Mouse (Mus musculus): ENCODE data around the gene Spsb1. TPM values are rescaled to one million over a fixed set of nuclear protein-coding genes. Genes with fewer than 3 reads are reported as not detected.

The Spsb1 gene
- polyA plus RNA-seq, 1 experiment from 2014 or later, result 19.9 TPM

DNA sequence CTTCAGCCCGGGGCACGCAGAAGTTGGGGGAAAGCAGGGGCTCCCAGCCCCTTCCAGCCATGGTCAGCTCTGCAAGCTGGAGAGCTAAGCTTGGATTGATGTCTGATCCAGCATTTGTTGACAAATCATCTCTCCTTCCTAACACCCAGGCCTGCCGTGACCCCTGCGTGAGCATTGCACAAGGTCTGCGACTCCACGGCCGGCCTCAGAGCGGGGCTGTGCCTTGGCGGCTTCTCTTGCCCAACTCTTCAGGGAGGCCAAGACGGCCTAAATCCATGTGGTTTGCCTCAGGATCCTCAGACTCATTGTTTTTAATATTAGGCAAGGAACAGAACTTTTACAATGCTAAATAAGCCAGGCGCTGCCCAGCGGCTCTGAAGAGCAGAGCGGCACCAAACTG lies 3.6 kb downstream of the Spsb1 start:
- Histone ChIP-seq H3K36me3 (ENCODE audit: control insufficient read depth, insufficient read depth, low read length) (no peaks in the 10 kb centered on the region), H3K4me3 (ENCODE audit: low read depth, low read length) (no peak overlapping the region), H3K4me1 (replicated peaks; ENCODE audit: control insufficient read depth, insufficient read depth, low read length) (peaks cover 19% of the 10 kb centered on the region), H3K9ac (ENCODE audit: low read length) (no peak overlapping the region), H3K9me3 (ENCODE audit: control insufficient read depth, low read length) (no peaks in the 10 kb centered on the region), H3K27ac (ENCODE audit: low read depth) (no peak overlapping the region), H3K27me3 (replicated peaks; ENCODE audit: control insufficient read depth, insufficient read depth, low read length) (peaks cover 7% of the 10 kb centered on the region), H3K4me2 (ENCODE audit: low read length) (no peak overlapping the region)
- DNase-seq (ENCODE audit: low spot score) (no peak), ATAC-seq (replicated peaks; ENCODE audit: low FRiP score, low TSS enrichment, low read depth) (no peak)
- WGBS, result 77% methylated on average over 13 of the region's 13 CpGs

DNA sequence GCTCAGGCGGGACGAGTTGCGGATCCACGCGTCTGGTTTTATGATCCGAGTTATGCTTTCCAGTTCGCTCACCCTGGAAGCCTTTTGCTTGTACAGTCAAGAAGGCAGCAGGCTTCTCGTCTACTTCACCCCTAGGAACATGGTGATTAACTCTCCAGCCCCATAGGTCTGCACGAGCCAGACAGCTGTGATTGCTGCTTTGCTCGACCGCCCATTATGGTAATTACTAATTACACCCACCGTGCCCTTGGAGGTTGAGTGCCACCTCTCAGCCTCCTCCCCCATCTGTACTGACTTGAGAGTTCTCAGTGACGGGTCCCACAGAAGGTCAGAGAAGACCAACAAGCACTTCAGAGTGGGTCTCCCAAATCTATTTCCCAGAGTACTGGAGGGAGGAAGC lies 5.2 kb downstream of the Spsb1 start:
- H3K4me3 ChIP-seq (ENCODE audit: low read depth, low read length), result no peak overlapping the region
- WGBS, result 71% methylated on average over 13 of the region's 13 CpGs
- H3K9me3 ChIP-seq (ENCODE audit: control insufficient read depth, low read length), result no peaks in the 10 kb centered on the region
- ATAC-seq (replicated peaks; ENCODE audit: low FRiP score, low TSS enrichment, low read depth), result no peak
- no peak overlapping the region for H3K4me2 ChIP-seq (ENCODE audit: low read length)
- no peak overlapping the region for H3K9ac ChIP-seq (ENCODE audit: low read length)
- H3K27me3 ChIP-seq (replicated peaks; ENCODE audit: control insufficient read depth, insufficient read depth, low read length), result no peaks in the 10 kb centered on the region
- H3K4me1 ChIP-seq (replicated peaks; ENCODE audit: control insufficient read depth, insufficient read depth, low read length), result peaks cover 26% of the 10 kb centered on the region
- H3K36me3 ChIP-seq (ENCODE audit: control insufficient read depth, insufficient read depth, low read length), result no peaks in the 10 kb centered on the region
- no peak for DNase-seq (ENCODE audit: low spot score)
- H3K27ac ChIP-seq (ENCODE audit: low read depth), result no peak overlapping the region

DNA sequence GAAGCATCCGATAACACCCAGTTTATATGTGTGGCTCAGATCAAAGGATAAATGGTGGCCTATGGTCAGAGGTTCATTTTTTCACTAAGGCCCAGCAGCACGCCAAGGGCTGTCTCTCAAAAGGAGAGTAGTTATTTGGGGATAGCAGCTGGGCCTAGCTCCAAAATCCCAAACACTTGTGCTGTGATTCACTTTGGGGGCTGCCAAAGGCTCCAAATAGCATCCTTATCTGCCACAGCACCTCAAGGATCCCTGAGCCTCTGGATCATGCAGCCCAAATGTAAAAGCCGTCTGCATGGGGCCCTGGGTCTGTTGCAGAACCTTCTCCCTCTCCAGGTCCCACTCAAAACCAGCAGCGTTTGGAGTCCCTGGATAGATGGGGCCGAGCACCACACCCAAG lies 6.7 kb downstream of the Spsb1 start:
- no peak overlapping the region for H3K4me3 ChIP-seq (ENCODE audit: low read depth, low read length)

DNA sequence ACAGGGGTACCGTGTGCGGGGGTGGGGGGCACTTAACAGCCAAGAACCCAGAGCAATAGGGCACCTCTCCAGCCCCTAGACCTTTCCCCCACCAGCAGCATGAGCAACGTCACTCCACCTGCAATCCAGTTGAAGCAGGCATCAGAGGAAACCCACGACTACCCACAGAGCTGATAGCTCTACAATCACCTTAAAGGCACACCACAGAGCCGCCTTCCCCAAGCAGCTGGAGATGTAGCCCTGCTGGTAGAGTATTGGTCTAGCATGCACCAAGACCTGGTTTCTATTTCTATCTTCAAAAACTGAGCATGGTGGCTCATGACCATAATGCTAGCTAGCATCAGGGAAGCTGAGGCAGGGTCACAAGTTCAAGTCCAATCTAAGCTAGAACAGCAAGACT lies 7.4 kb downstream of the Spsb1 start:
- no peak overlapping the region for H3K4me2 ChIP-seq (ENCODE audit: low read length)
- no peaks in the 10 kb centered on the region for H3K27me3 ChIP-seq (replicated peaks; ENCODE audit: control insufficient read depth, insufficient read depth, low read length)
- DNase-seq (ENCODE audit: low spot score), result no peak
- no peak for ATAC-seq (replicated peaks; ENCODE audit: low FRiP score, low TSS enrichment, low read depth)
- H3K27ac ChIP-seq (ENCODE audit: low read depth), result no peak overlapping the region
- H3K4me3 ChIP-seq (ENCODE audit: low read depth, low read length), result no peak overlapping the region
- 84% methylated on average over 5 of the region's 5 CpGs for WGBS
- no peaks in the 10 kb centered on the region for H3K9me3 ChIP-seq (ENCODE audit: control insufficient read depth, low read length)
- peaks cover 41% of the 10 kb centered on the region for H3K4me1 ChIP-seq (replicated peaks; ENCODE audit: control insufficient read depth, insufficient read depth, low read length)
- H3K9ac ChIP-seq (ENCODE audit: low read length), result no peak overlapping the region
- no peaks in the 10 kb centered on the region for H3K36me3 ChIP-seq (ENCODE audit: control insufficient read depth, insufficient read depth, low read length)

More for the DNA sequence above, 6.7 kb downstream of the Spsb1 start:
- Histone ChIP-seq H3K36me3 (ENCODE audit: control insufficient read depth, insufficient read depth, low read length) (no peaks in the 10 kb centered on the region), H3K4me2 (ENCODE audit: low read length) (no peak overlapping the region), H3K9me3 (ENCODE audit: control insufficient read depth, low read length) (no peaks in the 10 kb centered on the region), H3K27me3 (replicated peaks; ENCODE audit: control insufficient read depth, insufficient read depth, low read length) (no peaks in the 10 kb centered on the region), H3K27ac (ENCODE audit: low read depth) (no peak overlapping the region), H3K4me1 (replicated peaks; ENCODE audit: control insufficient read depth, insufficient read depth, low read length) (peaks cover 42% of the 10 kb centered on the region), H3K9ac (ENCODE audit: low read length) (no peak overlapping the region)
- WGBS, result 72% methylated on average over 5 of the region's 5 CpGs
- DNase-seq (ENCODE audit: low spot score) (no peak), ATAC-seq (replicated peaks; ENCODE audit: low FRiP score, low TSS enrichment, low read depth) (no peak)

DNA sequence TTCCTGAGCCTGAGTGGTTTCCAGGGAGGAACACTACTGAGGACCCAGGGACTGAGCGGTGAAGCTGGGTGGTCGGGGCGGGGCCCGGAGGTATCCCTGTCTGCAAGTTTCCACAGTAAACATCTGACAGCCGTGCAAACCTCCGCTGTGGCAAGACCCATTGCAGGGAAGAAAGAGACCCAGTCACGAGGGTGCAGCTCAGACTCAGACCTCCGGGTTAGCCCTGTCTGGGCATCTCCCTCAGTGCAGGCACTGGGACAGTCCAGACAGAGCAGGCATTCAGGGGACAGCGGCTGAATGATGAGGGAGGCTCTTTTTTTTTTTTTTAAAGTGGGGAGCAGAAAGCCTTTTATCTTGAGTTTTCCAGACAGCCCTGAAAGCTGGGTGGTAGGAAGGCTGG lies 9.6 kb downstream of the Spsb1 start:
- Histone ChIP-seq H3K9ac (ENCODE audit: low read length) (no peak overlapping the region), H3K27ac (ENCODE audit: low read depth) (peak overlapping the region; percentile 79)
- no peak for DNase-seq (ENCODE audit: low spot score)

DNA sequence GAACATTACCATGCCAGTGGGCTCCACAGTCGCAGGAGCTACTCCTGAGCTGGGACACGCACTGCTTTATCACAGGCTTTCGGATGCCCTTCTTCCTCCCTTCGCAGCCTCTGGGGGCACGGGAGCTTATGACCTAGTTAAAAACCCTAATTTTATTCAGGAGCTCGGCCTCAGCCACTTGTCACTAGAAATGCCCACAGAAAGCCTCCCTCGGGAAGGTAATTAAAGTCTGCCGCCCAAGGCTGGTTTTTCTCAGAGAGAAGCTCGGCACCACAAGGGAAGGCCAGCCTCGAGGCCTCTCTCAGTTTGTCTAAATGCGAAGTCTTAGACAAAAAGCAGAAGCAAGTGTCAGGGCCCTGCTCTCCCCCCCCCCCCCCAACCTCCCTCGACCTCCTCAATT lies 10.6 kb downstream of the Spsb1 start:
- ATAC-seq (replicated peaks; ENCODE audit: low FRiP score, low TSS enrichment, low read depth) (no peak), DNase-seq (ENCODE audit: low spot score) (no peak)
- H3K9ac ChIP-seq (ENCODE audit: low read length), result 0 out of 2 replicates have a peak overlapping the region, but pooled peaks have one; percentile 16
- H3K27me3 ChIP-seq (replicated peaks; ENCODE audit: control insufficient read depth, insufficient read depth, low read length), result no peaks in the 10 kb centered on the region
- H3K4me2 ChIP-seq (ENCODE audit: low read length), result peak overlapping the region; percentile 6; the same call in 1 of the 2 replicates
- no peak overlapping the region for H3K4me3 ChIP-seq (ENCODE audit: low read depth, low read length)
- H3K36me3 ChIP-seq (ENCODE audit: control insufficient read depth, insufficient read depth, low read length), result no peaks in the 10 kb centered on the region
- H3K9me3 ChIP-seq (ENCODE audit: control insufficient read depth, low read length), result no peaks in the 10 kb centered on the region
- WGBS, result 34% methylated on average over 12 of the region's 12 CpGs
- peak overlapping the region; percentile 79 for H3K27ac ChIP-seq (ENCODE audit: low read depth)
- peaks cover 45% of the 10 kb centered on the region for H3K4me1 ChIP-seq (replicated peaks; ENCODE audit: control insufficient read depth, insufficient read depth, low read length)

More for the DNA sequence above, 9.6 kb downstream of the Spsb1 start:
- Histone ChIP-seq H3K4me3 (ENCODE audit: low read depth, low read length) (no peak overlapping the region), H3K27me3 (replicated peaks; ENCODE audit: control insufficient read depth, insufficient read depth, low read length) (no peaks in the 10 kb centered on the region), H3K4me1 (replicated peaks; ENCODE audit: control insufficient read depth, insufficient read depth, low read length) (peaks cover 48% of the 10 kb centered on the region), H3K9me3 (ENCODE audit: control insufficient read depth, low read length) (no peaks in the 10 kb centered on the region), H3K4me2 (ENCODE audit: low read length) (peak overlapping the region; percentile 6; the same call in 1 of the 2 replicates), H3K36me3 (ENCODE audit: control insufficient read depth, insufficient read depth, low read length) (no peaks in the 10 kb centered on the region)
- ATAC-seq (replicated peaks; ENCODE audit: low FRiP score, low TSS enrichment, low read depth), result peak; percentile 58; the same call in 1 of the 2 replicates
- WGBS, result 19% methylated on average over 9 of the region's 9 CpGs

DNA sequence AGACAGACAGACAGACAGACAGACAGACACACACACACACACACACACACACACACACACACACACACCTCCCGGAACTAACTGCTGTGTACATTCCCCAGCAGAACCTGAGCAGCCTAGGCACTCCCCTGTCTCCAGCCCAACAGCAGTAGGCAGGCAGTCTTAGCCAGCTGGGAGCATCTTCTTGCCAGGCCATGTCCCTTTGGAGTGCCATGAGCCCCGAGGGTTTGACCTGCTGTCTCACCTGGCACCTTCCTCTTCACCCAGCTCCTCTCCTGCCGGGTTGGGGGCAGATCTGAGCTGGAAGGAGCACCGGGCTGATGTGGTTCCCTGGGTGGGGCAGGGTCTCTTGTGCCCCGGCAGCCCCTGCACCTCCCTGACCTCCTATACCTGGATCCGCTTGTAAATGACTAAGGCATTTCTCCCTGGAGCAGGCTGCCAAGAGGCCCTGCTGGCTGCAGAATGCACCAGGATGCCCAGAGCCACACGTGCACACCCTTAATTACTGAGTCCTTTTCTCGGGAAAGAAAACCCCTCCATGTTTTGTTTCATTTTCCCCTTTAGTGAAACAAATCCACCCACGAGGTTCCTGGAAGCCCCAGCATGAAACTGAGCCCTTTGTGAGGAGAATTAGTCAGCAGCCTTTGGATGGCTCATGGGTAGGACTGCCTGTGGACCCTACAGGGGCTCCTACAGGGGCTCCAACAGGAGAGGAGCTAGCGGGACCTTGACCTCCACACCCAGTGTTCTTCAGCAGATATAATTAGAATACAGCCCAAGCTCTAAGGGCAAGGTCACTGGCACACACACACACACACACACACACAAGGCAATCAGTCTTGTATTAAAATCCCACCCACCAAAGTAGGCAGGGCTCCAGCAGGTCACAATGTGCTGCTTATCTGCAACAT lies 11.8 kb downstream of the Spsb1 start:
- no peaks in the 10 kb centered on the region for H3K36me3 ChIP-seq (ENCODE audit: control insufficient read depth, insufficient read depth, low read length)
- no peaks in the 10 kb centered on the region for H3K27me3 ChIP-seq (replicated peaks; ENCODE audit: control insufficient read depth, insufficient read depth, low read length)
- H3K27ac ChIP-seq (ENCODE audit: low read depth), result no peak overlapping the region
- WGBS, result 35% methylated on average over 10 of the region's 10 CpGs
- H3K9me3 ChIP-seq (ENCODE audit: control insufficient read depth, low read length), result no peaks in the 10 kb centered on the region
- DNase-seq (ENCODE audit: low spot score), result no peak
- peaks cover 45% of the 10 kb centered on the region for H3K4me1 ChIP-seq (replicated peaks; ENCODE audit: control insufficient read depth, insufficient read depth, low read length)
- ATAC-seq (replicated peaks; ENCODE audit: low FRiP score, low TSS enrichment, low read depth), result no peak
- no peak overlapping the region for H3K4me3 ChIP-seq (ENCODE audit: low read depth, low read length)
- H3K9ac ChIP-seq (ENCODE audit: low read length), result no peak overlapping the region
- 0 out of 2 replicates have a peak overlapping the region, but pooled peaks have one; percentile 2 for H3K4me2 ChIP-seq (ENCODE audit: low read length)

DNA sequence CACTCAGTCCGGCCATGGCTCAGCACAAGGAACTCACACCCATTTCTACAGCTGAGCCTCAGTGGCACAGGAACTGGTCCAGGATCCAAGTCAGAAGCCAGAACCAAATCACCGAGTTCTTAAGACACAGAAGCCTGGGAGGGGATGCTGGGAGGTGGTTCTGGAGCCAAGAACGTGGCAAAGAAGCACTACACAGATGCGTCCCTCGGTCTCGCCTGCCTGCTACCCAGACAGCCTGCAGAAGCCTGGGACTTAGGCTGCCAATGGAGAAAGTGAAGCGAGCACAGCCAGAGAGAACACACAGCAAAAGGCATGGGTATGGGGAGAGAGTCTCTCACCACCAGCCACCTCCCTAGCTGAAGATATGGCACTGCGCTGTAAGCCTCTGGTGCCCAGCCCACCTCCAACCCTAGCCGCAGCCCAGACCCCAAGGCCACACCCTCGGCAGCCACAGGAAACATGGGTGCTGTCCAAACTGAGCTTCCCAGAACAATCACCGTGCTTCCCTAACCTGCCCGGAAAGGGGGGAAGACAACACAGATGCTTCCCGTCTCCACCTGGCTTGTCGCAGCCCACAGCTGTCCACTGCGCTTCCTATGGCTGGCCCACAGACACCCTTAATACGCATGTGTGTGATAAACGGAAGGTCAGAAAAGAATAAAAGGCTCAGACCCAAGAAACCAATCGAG lies 13.6 kb downstream of the Spsb1 start:
- ATAC-seq (replicated peaks; ENCODE audit: low FRiP score, low TSS enrichment, low read depth) (no peak), DNase-seq (ENCODE audit: low spot score) (no peak)
- Histone ChIP-seq H3K4me1 (replicated peaks; ENCODE audit: control insufficient read depth, insufficient read depth, low read length) (peaks cover 41% of the 10 kb centered on the region), H3K27ac (ENCODE audit: low read depth) (no peak overlapping the region), H3K9me3 (ENCODE audit: control insufficient read depth, low read length) (no peaks in the 10 kb centered on the region), H3K9ac (ENCODE audit: low read length) (no peak overlapping the region), H3K27me3 (replicated peaks; ENCODE audit: control insufficient read depth, insufficient read depth, low read length) (no peaks in the 10 kb centered on the region), H3K4me3 (ENCODE audit: low read depth, low read length) (no peak overlapping the region), H3K36me3 (ENCODE audit: control insufficient read depth, insufficient read depth, low read length) (no peaks in the 10 kb centered on the region), H3K4me2 (ENCODE audit: low read length) (no peak overlapping the region)
- 60% methylated on average over 14 of the region's 18 CpGs for WGBS

Measured in intestine, embryonic 14.5 days (tissue).